Mouse (Mus musculus): Measurements from ENCODE around the gene Gm6588.

- TF ChIP-seq TAL1 (IDR thresholded peaks at IDR 0.05; ENCODE audit: low read length) (no peak), GATA1 (IDR thresholded peaks at IDR 0.05; ENCODE audit: low read length) (no peak)
Observed at GRCm38 (mm10) chr5:112487504-112487903, 38.3 kb downstream of the Gm6588 start.

Data from erythroblast, embryonic 14.5 days (primary cell).